In the genomic region with DNA sequence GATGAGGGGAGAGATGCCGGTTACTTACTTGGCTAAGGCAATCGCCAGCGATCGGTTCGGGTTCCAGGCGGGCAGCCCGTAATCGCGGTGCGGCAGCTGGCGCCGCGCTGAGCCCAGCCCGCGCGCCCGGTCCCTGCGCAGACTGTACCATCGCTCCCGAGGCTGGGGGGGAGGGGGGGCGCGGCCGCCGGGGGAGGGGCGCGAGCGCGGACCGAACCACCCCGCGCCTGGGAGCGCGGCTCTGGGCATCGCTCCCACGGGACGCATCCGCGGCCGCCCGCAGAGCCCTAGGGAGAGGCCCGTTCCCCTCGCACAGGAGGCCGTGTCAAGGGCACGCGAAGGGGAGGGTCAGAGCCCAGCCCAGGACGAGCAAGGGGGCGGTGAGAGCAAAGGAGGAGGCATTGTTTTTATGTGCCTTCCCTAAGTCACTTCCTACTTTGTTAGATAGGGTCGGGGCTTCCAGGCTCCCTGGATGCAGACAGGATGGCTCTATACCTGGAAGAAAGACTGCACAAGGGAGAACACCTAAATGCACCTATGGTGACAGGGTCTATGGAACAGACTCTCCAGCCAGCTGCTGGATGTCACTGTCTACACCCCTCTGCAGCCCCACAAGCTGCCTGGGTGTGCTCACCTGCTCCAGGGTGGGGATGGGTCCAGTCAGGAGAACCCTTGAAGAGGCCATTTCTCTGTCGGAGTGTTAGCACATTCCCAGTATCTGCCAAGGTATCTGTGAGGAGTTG, we compare ENCODE assay signal across 8 mouse cellular contexts.
DNase-seq lines count a peak whose midpoint lies in the region; ATAC-seq lines count a peak whose summit lies in the region.

No protein-coding gene starts in this region.

- H3K36me3 ChIP-seq in hindbrain, embryonic 10.5 days, result no peaks in the 10 kb centered on the region
- H3K36me3 ChIP-seq in limb, embryonic 13.5 days, result no peaks in the 10 kb centered on the region

- H3K4me3 ChIP-seq in hindbrain, embryonic 10.5 days, result peak overlapping the region; percentile 63
- H3K4me3 ChIP-seq in limb, embryonic 13.5 days, result peak overlapping the region; percentile 41

- DNase-seq in kidney, postnatal 14 days, result peak; percentile 4
- DNase-seq in kidney, postnatal 25 days, result no peak
- DNase-seq in cerebellum, adult 8-10 months, result peak; percentile 73
- DNase-seq in hindbrain, embryonic 10.5 days (ENCODE audit: low spot score), result peak; percentile 60
- DNase-seq in retina, embryonic 14.5 days (ENCODE audit: low spot score), result peak; percentile 77
- no peak for DNase-seq in yolk sac, embryonic 10.5 days (ENCODE audit: low spot score)
- no peak for DNase-seq in testis, postnatal 14 days (ENCODE audit: low spot score)

- peaks cover 43% of the 10 kb centered on the region for H3K4me1 ChIP-seq in hindbrain, embryonic 10.5 days (replicated peaks)
- H3K4me1 ChIP-seq in limb, embryonic 13.5 days, result peaks cover 11% of the 10 kb centered on the region

- H3K4me2 ChIP-seq in limb, embryonic 13.5 days (replicated peaks), result peak overlapping the region; percentile 66

- WGBS in hindbrain, embryonic 10.5 days, result 1% methylated on average over 49 of the region's 49 CpGs
- WGBS in limb, embryonic 13.5 days, result 1% methylated on average over 41 of the region's 49 CpGs

- no peaks in the 10 kb centered on the region for H3K9me3 ChIP-seq in hindbrain, embryonic 10.5 days
- no peaks in the 10 kb centered on the region for H3K9me3 ChIP-seq in limb, embryonic 13.5 days

- H3K27me3 ChIP-seq in hindbrain, embryonic 10.5 days (ENCODE audit: insufficient read depth, poor library complexity, severe bottlenecking), result peaks cover 71% of the 10 kb centered on the region
- H3K27me3 ChIP-seq in limb, embryonic 13.5 days, result peaks cover 80% of the 10 kb centered on the region

- H3K27ac ChIP-seq in hindbrain, embryonic 10.5 days, result peak overlapping the region; percentile 81
- H3K27ac ChIP-seq in limb, embryonic 13.5 days, result no peak overlapping the region

- H3K9ac ChIP-seq in limb, embryonic 13.5 days, result peak overlapping the region; percentile 51; the same call in 1 of the 2 replicates

- peak; percentile 48; the same call in 1 of the 2 replicates for ATAC-seq in limb, embryonic 13.5 days (ENCODE audit: low FRiP score, low read depth)

Comparison
In these comparisons a context has a peak if more than half of its experiments do, and no peak if none do; other contexts are left out.
1. DNase-seq: peak in kidney, postnatal 14 days (single experiment), cerebellum, adult 8-10 months (single experiment), hindbrain, embryonic 10.5 days (single experiment) and retina, embryonic 14.5 days (single experiment); none in kidney, postnatal 25 days (0 of 2), yolk sac, embryonic 10.5 days (single experiment) and testis, postnatal 14 days (single experiment).